Mouse (Mus musculus): ENCODE measurements around the gene Ece1.

Ece1 gene

GRCm38 (mm10) chr4:137918559-137918958, 56.5 kb downstream of the Ece1 start:
- no peak for DNase-seq (ENCODE audit: low spot score)

GRCm38 (mm10) chr4:137919116-137919515, 57.1 kb downstream of the Ece1 start:
- no peak for DNase-seq (ENCODE audit: low spot score)

- DNase-seq (ENCODE audit: low spot score), result no peak
Observed at GRCm38 (mm10) chr4:137920005-137920404, 58.0 kb downstream of the Ece1 start.

- DNase-seq (ENCODE audit: low spot score), result no peak
Observed at GRCm38 (mm10) chr4:137920500-137920961, 58.5 kb downstream of the Ece1 start.

- no peak for DNase-seq (ENCODE audit: low spot score)
Observed at GRCm38 (mm10) chr4:137921510-137921909, 59.5 kb downstream of the Ece1 start.

- no peak for DNase-seq (ENCODE audit: low spot score)
Observed at GRCm38 (mm10) chr4:137923052-137923451, 61.0 kb downstream of the Ece1 start.

GRCm38 (mm10) chr4:137925176-137925575, 63.1 kb downstream of the Ece1 start:
- no peak for DNase-seq (ENCODE audit: low spot score)

GRCm38 (mm10) chr4:137926161-137926560, 64.1 kb downstream of the Ece1 start:
- no peak for DNase-seq (ENCODE audit: low spot score)

- DNase-seq (ENCODE audit: low spot score), result no peak
Observed at GRCm38 (mm10) chr4:137927136-137927535, 65.1 kb downstream of the Ece1 start.

GRCm38 (mm10) chr4:137927741-137928535, 65.9 kb downstream of the Ece1 start:
- no peak for DNase-seq (ENCODE audit: low spot score)

GRCm38 (mm10) chr4:137928813-137929212, 66.8 kb downstream of the Ece1 start:
- no peak for DNase-seq (ENCODE audit: low spot score)

GRCm38 (mm10) chr4:137929341-137930016, 67.4 kb downstream of the Ece1 start:
- DNase-seq (ENCODE audit: low spot score), result no peak

- no peak for DNase-seq (ENCODE audit: low spot score)
Observed at GRCm38 (mm10) chr4:137930500-137931008, 68.5 kb downstream of the Ece1 start.

GRCm38 (mm10) chr4:137931009-137931757, 69.1 kb downstream of the Ece1 start:
- no peak for DNase-seq (ENCODE audit: low spot score)

- DNase-seq (ENCODE audit: low spot score), result no peak
Observed at GRCm38 (mm10) chr4:137932554-137933178, 70.6 kb downstream of the Ece1 start.

GRCm38 (mm10) chr4:137933328-137933727, 71.3 kb downstream of the Ece1 start:
- DNase-seq (ENCODE audit: low spot score), result no peak

- DNase-seq (ENCODE audit: low spot score), result no peak
Observed at GRCm38 (mm10) chr4:137936134-137936533, 74.1 kb downstream of the Ece1 start.

- DNase-seq (ENCODE audit: low spot score), result no peak
Observed at GRCm38 (mm10) chr4:137940061-137940460, 78.0 kb downstream of the Ece1 start.

GRCm38 (mm10) chr4:137941131-137941844, 79.3 kb downstream of the Ece1 start:
- no peak for DNase-seq (ENCODE audit: low spot score)

- DNase-seq (ENCODE audit: low spot score), result no peak
Observed at GRCm38 (mm10) chr4:137941871-137942781, 80.1 kb downstream of the Ece1 start.

Measured in urinary bladder, postnatal 10 days (tissue).